Mouse (Mus musculus) mesoderm, embryonic 11.5 days (tissue): ENCODE measurements around the gene Urm1.
"Not testable (repeated sequence)": the region's sequence is repeated elsewhere in the genome, so short reads cannot be mapped to it uniquely, and the experiment has no call there.

ENCODE experiments used
- DNase-seq: peaks from one replicate; pipeline ENCODE4 v3.0.0-alpha.2; 2012; ENCODE audit warnings: low read depth, low spot score

Urm1 gene

GRCm38 (mm10) chr2:29820025-29820817 lies at the start of gene Urm1:
Gene Urm1 (plus strand): TSS chr2:29820075.
- peak; percentile 90 for DNase-seq

- DNase-seq, result no peak
These were observed 49.7 kb upstream of the Urm1 start for GRCm38 (mm10) chr2:29770162-29770561.

- DNase-seq, result no peak
These were observed 48.0 kb upstream of the Urm1 start for GRCm38 (mm10) chr2:29771611-29772461.

- no peak for DNase-seq
These were observed 46.6 kb upstream of the Urm1 start for GRCm38 (mm10) chr2:29773323-29773722.

GRCm38 (mm10) chr2:29781256-29781655 lies 38.6 kb upstream of the Urm1 start:
- not testable (repeated sequence) for DNase-seq

- DNase-seq, result no peak
These were observed 35.6 kb upstream of the Urm1 start for GRCm38 (mm10) chr2:29784290-29784689.

- peak; percentile 94 for DNase-seq
These were observed 32.6 kb upstream of the Urm1 start, which contains the start of gene Coq4 for GRCm38 (mm10) chr2:29787104-29787917. Gene Coq4 (plus strand): TSS chr2:29787493.

GRCm38 (mm10) chr2:29787937-29788681 lies 31.8 kb upstream of the Urm1 start, which contains the start of gene Trub2:
Gene Trub2 (minus strand): TSS chr2:29788502.
- DNase-seq, result peak; percentile 81

- DNase-seq, result no peak
These were observed 26.9 kb upstream of the Urm1 start for GRCm38 (mm10) chr2:29792772-29793487.

GRCm38 (mm10) chr2:29802075-29802826 lies 17.6 kb upstream of the Urm1 start, which contains the start of gene Slc27a4:
Gene Slc27a4 (plus strand): TSS chr2:29802634.
- peak; percentile 90 for DNase-seq

GRCm38 (mm10) chr2:29802827-29803201 lies 17.1 kb upstream of the Urm1 start:
- no peak for DNase-seq

GRCm38 (mm10) chr2:29803400-29803831 lies 16.5 kb upstream of the Urm1 start:
- DNase-seq, result no peak

- no peak for DNase-seq
These were observed 4.0 kb upstream of the Urm1 start for GRCm38 (mm10) chr2:29815678-29816371.

GRCm38 (mm10) chr2:29817426-29818232 lies 2.2 kb upstream of the Urm1 start:
- DNase-seq, result peak; percentile 90

- DNase-seq, result no peak
These were observed 512 bp upstream of the Urm1 start for GRCm38 (mm10) chr2:29819363-29819762.

GRCm38 (mm10) chr2:29826318-29826925 lies 6.5 kb downstream of the Urm1 start:
- DNase-seq, result peak; percentile 48

- DNase-seq, result peak; percentile 97
These were observed 7.2 kb downstream of the Urm1 start for GRCm38 (mm10) chr2:29826926-29827708.
